Mouse (Mus musculus) CH12.LX (cell line): Measurements from ENCODE around the gene Zyg11a. TPM values are rescaled to one million over a fixed set of nuclear protein-coding genes. Genes with fewer than 3 reads are reported as not detected.

Experiments used
- DNase-seq: peaks from one replicate; pipeline ENCODE4 v3.0.0-alpha.2; 2013; ENCODE audit errors: extremely low read depth
- H3K27ac ChIP-seq: 2 replicates; pipeline ENCODE4 v1.5.1; 2012; ENCODE audit warnings: low read depth, mild to moderate bottlenecking, control low read depth, moderate library complexity; ENCODE audit not compliant: insufficient read depth
- H3K27me3 ChIP-seq: replicated peaks from 2 replicates; pipeline ENCODE3; 2012; ENCODE audit warnings: inconsistent platforms
- H3K36me3 ChIP-seq, 2 experiments: replicated peaks in 1 of 2; 2 replicates each; pipeline versions ENCODE3 to v1.6.1; 2012; ENCODE audit warnings: inconsistent platforms in 1 of 2, low read length in 1 of 2, mild to moderate bottlenecking in 1 of 2, mixed read lengths in 1 of 2, moderate library complexity in 1 of 2; ENCODE audit not compliant: control insufficient read depth in 1 of 2, insufficient read depth in 1 of 2
- H3K4me1 ChIP-seq, 2 experiments: 2 replicates each; pipeline ENCODE4 v1.6.1; 2012; ENCODE audit warnings: inconsistent platforms in 1 of 2, moderate library complexity in 1 of 2; ENCODE audit not compliant: insufficient read depth in 2 of 2, control insufficient read depth in 1 of 2
- H3K4me2 ChIP-seq: 2 replicates; pipeline ENCODE4 v1.6.1; 2012; ENCODE audit warnings: low read depth, mild to moderate bottlenecking, control low read depth; ENCODE audit not compliant: poor library complexity, insufficient read depth, severe bottlenecking
- H3K4me3 ChIP-seq, 3 experiments: fragments of 150-350 bp in 1 of 3; sonication (generic) in 1 of 3; replicated peaks in 1 of 3; 2 replicates each; pipeline versions ENCODE3 to v1.5.1; 2011 to 2012; ENCODE audit warnings: low read depth in 2 of 3, low read length in 2 of 3, mild to moderate bottlenecking in 2 of 3, moderate library complexity in 2 of 3, control low read depth in 1 of 3, improper control_type of control experiment in 1 of 3, inconsistent platforms in 1 of 3, mixed read lengths in 1 of 3; ENCODE audit not compliant: poor library complexity in 1 of 3
- H3K79me2 ChIP-seq: replicated peaks from 2 replicates; pipeline ENCODE4 v1.6.1; 2012; ENCODE audit warnings: mild to moderate bottlenecking, moderate library complexity; ENCODE audit not compliant: control insufficient read depth, poor library complexity, insufficient read depth, severe bottlenecking; ENCODE audit errors: extremely low read depth
- H3K9ac ChIP-seq: 2 replicates; pipeline ENCODE4 v1.6.1; 2012; ENCODE audit warnings: low read depth, mild to moderate bottlenecking, control low read depth, moderate library complexity; ENCODE audit not compliant: insufficient read depth
- H3K9me3 ChIP-seq: replicated peaks from 2 replicates; pipeline ENCODE3; 2012; ENCODE audit warnings: low read length, inconsistent platforms, mixed read lengths
- E2F4 ChIP-seq: IDR thresholded peaks from 2 replicates; pipeline ENCODE4 v1.6.1; 2011; ENCODE audit warnings: low read depth, low read length, improper control_type of control experiment; ENCODE audit not compliant: insufficient replicate concordance
- EP300 ChIP-seq: IDR thresholded peaks from 2 replicates; pipeline ENCODE4 v1.6.1; 2011; ENCODE audit warnings: low read length, improper control_type of control experiment
- HCFC1 ChIP-seq: IDR thresholded peaks from 2 replicates; pipeline ENCODE4 v1.6.1; 2012; ENCODE audit warnings: low read depth, mild to moderate bottlenecking, inconsistent platforms, low read length, improper control_type of control experiment
- JUN ChIP-seq: IDR thresholded peaks from 2 replicates; pipeline ENCODE4 v1.6.1; 2011; ENCODE audit warnings: low read depth, mild to moderate bottlenecking, low read length, improper control_type of control experiment, moderate library complexity; ENCODE audit not compliant: insufficient read depth
- JUND ChIP-seq: conservative IDR thresholded peaks from 2 replicates; pipeline ENCODE4 v1.6.1; 2011; ENCODE audit warnings: low read depth, low read length, improper control_type of control experiment
- MAFK ChIP-seq: IDR thresholded peaks from 2 replicates; pipeline ENCODE4 v1.6.1; 2011; ENCODE audit warnings: low read length, improper control_type of control experiment; ENCODE audit not compliant: insufficient replicate concordance
- MAX ChIP-seq: IDR thresholded peaks from 2 replicates; pipeline ENCODE4 v1.6.1; 2011; ENCODE audit warnings: low read length, improper control_type of control experiment
- MAZ ChIP-seq: IDR thresholded peaks from 2 replicates; pipeline ENCODE4 v1.6.1; 2012; ENCODE audit warnings: low read depth, mild to moderate bottlenecking, inconsistent platforms, low read length, improper control_type of control experiment, moderate library complexity
- MEF2A ChIP-seq: IDR thresholded peaks from 2 replicates; pipeline ENCODE4 v1.6.1; 2014; ENCODE audit warnings: low read depth, mild to moderate bottlenecking, inconsistent platforms, low read length, improper control_type of control experiment, borderline replicate concordance
- MXI1 ChIP-seq: IDR thresholded peaks from 2 replicates; pipeline ENCODE4 v1.6.1; 2011; ENCODE audit warnings: mild to moderate bottlenecking, low read depth, low read length, improper control_type of control experiment
- MYC ChIP-seq: IDR thresholded peaks from 2 replicates; pipeline ENCODE4 v1.6.1; 2011; ENCODE audit warnings: low read depth, mild to moderate bottlenecking, improper control_type of control experiment, low read length
- NRF1 ChIP-seq: IDR thresholded peaks from 2 replicates; pipeline ENCODE4 v1.6.1; 2014; ENCODE audit warnings: low read depth, mild to moderate bottlenecking, inconsistent platforms, low read length, improper control_type of control experiment, moderate library complexity
- POLR2AphosphoS2 ChIP-seq: IDR thresholded peaks from 2 replicates; pipeline ENCODE4 v1.6.1; 2011; ENCODE audit warnings: low read depth, low read length, improper control_type of control experiment
- SMC3 ChIP-seq: IDR thresholded peaks from 2 replicates; pipeline ENCODE4 v1.6.1; 2011; ENCODE audit warnings: low read depth, low read length, improper control_type of control experiment
- TBP ChIP-seq: conservative IDR thresholded peaks from 2 replicates; pipeline ENCODE4 v1.6.1; 2011; ENCODE audit warnings: low read depth, low read length, improper control_type of control experiment
- TCF12 ChIP-seq: IDR thresholded peaks from 2 replicates; pipeline ENCODE4 v1.6.1; 2014; ENCODE audit warnings: low read depth, mild to moderate bottlenecking, inconsistent platforms, low read length, improper control_type of control experiment
- UBTF ChIP-seq: IDR thresholded peaks from 2 replicates; pipeline ENCODE4 v1.6.1; 2012; ENCODE audit warnings: low read depth, mild to moderate bottlenecking, inconsistent platforms, low read length, improper control_type of control experiment, moderate library complexity
- USF1 ChIP-seq: IDR thresholded peaks from 2 replicates; pipeline ENCODE4 v1.6.1; 2014; ENCODE audit warnings: low read depth, mild to moderate bottlenecking, inconsistent platforms, low read length, improper control_type of control experiment
- USF2 ChIP-seq: conservative IDR thresholded peaks from 2 replicates; pipeline ENCODE4 v1.6.1; 2011; ENCODE audit warnings: low read depth, low read length, improper control_type of control experiment
- ZC3H11A ChIP-seq: IDR thresholded peaks from 2 replicates; pipeline ENCODE4 v1.6.1; 2012; ENCODE audit warnings: low read depth, mild to moderate bottlenecking, inconsistent platforms, low read length, improper control_type of control experiment
- ZMIZ1 ChIP-seq: IDR thresholded peaks from 2 replicates; pipeline ENCODE4 v1.6.1; 2012; ENCODE audit warnings: low read depth, mild to moderate bottlenecking, inconsistent platforms, low read length, improper control_type of control experiment
- dilution Hi-C: fragments of 300-500 bp; cut with MboI; formaldehyde crosslinking; loops from 2 replicates; pipeline ENCODE4 v1.14.3; 2020; ENCODE audit warnings: low sequenced_read_pairs; ENCODE audit not compliant: extremely low pct_unique_long_range_greater_than_20kb, extremely low pct_ligation_motif_present
- in situ Hi-C: fragments of 300-500 bp; cut with MboI; formaldehyde crosslinking; loops from 3 replicates; pipeline ENCODE4 v1.14.3; 2019; ENCODE audit warnings: low sequenced_read_pairs, low pct_ligation_motif_present, low pct_unique_long_range_greater_than_20kb, mixed read lengths
- polyA plus RNA-seq: library from polyadenylated mRNA; unstranded; fragments of >175 nt; gene quantifications from 2 replicates; pipeline ENCODE4 v1.2.1, GENCODE M21; 2012; ENCODE audit warnings: low read depth; ENCODE audit not compliant: insufficient read length
- total RNA-seq, 2 experiments: library from RNA; depleted of rRNA; stranded (reverse); fragments of 300-350 nt in 1 of 2; fragments of >200 nt in 1 of 2; gene quantifications; 2 replicates each; pipeline ENCODE4 v1.2.3; 2012 to 2014

Zyg11a gene
- total and polyA plus RNA-seq, 3 experiments: not detected

DNA sequence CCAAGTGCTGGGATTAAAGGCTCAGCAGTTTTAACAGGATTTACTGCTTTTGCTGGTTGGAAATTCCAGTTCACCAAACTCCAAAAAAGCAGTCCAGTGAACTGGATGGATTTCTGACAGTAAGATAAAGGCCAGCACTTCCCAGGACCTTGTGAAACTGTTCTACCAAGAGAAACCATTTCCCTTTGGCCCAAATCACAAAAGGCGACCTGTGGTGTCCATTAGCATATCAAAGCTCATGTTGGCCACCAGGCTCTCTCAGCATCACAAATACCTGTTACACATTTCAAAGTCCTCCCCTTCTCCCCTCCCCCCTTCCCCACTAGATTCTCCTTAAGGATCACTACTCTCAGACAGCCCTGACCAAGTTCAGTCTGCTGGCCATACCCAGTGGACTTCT lies 35.6 kb downstream of the Zyg11a start:
- H3K4me3 ChIP-seq: no peak overlapping the region
- dilution Hi-C loops: no loop called here
- no peak for TF ChIP-seq JUND
- TF ChIP-seq TCF12: no peak
- no peak for TF ChIP-seq MEF2A
- no peak for TF ChIP-seq JUN
- no peak for TF ChIP-seq MXI1
- TF ChIP-seq POLR2AphosphoS2: no peak
- TF ChIP-seq ZC3H11A: no peak
- no peak for TF ChIP-seq USF1
- TF ChIP-seq TBP: no peak
- TF ChIP-seq EP300: no peak
- TF ChIP-seq MAFK: no peak
- no peak for TF ChIP-seq E2F4
- no peak for TF ChIP-seq USF2
- no peak for TF ChIP-seq MAX
- no peak for TF ChIP-seq UBTF
- TF ChIP-seq SMC3: no peak
- TF ChIP-seq MYC: no peak
- no peak for TF ChIP-seq HCFC1
- no peak for TF ChIP-seq MAZ
- TF ChIP-seq NRF1: no peak
- H3K9ac ChIP-seq: no peak overlapping the region
- H3K79me2 ChIP-seq: no peaks in the 10 kb centered on the region
- no peak overlapping the region for H3K27ac ChIP-seq
- DNase-seq: no peak
- no peaks in the 10 kb centered on the region for H3K4me1 ChIP-seq
- H3K4me2 ChIP-seq: no peak overlapping the region
- no peaks in the 10 kb centered on the region for H3K9me3 ChIP-seq
- no peaks in the 10 kb centered on the region for H3K27me3 ChIP-seq
- H3K36me3 ChIP-seq: peaks cover 2 to 37% of the 10 kb centered on the region in 2 experiments
- in situ Hi-C loops: no loop called here

DNA sequence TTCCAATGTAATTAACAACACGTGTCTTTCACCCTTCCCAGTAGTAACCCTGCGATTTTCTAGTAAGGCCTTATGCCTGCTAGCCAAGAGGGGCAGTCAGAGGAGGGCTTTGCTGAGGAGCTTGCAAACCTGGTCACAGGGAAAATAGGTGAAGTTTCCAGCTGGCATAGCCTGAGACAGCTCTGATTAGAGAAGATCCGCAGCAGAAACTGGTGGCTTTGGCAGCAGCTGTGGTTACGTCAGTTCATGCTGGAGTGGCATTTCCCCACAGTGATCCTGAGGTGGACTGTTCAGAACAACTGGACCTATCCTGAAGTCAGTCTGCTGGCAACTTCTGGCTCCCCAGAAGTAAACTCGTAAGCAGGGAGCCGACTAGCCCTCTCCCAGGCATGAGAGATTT lies 49.8 kb downstream of the Zyg11a start:
- dilution Hi-C loops: no loop called here
- H3K79me2 ChIP-seq: no peaks in the 10 kb centered on the region
- no peak overlapping the region for H3K4me2 ChIP-seq
- no peak for DNase-seq
- H3K4me3 ChIP-seq: no peak overlapping the region
- H3K27ac ChIP-seq: no peak overlapping the region
- in situ Hi-C loops: no loop called here
- H3K36me3 ChIP-seq: peaks cover 6 to 49% of the 10 kb centered on the region in 2 experiments
- TF ChIP-seq MYC: no peak
- TF ChIP-seq JUND: no peak
- TF ChIP-seq MAZ: no peak
- no peak for TF ChIP-seq HCFC1
- TF ChIP-seq ZMIZ1: no peak
- H3K9me3 ChIP-seq: peaks cover 3% of the 10 kb centered on the region
- peaks cover 0 to 4% of the 10 kb centered on the region in 2 experiments; a peak in 1 of 4 replicates for H3K4me1 ChIP-seq
- H3K9ac ChIP-seq: no peak overlapping the region
- H3K27me3 ChIP-seq: peaks cover 12% of the 10 kb centered on the region
